Mouse (Mus musculus) neural tube, embryonic 14.5 days (tissue): ENCODE data around the gene Hoxc11. TPM values are rescaled to one million over a fixed set of nuclear protein-coding genes. Genes with fewer than 3 reads are reported as not detected.

Source experiments
- ATAC-seq: fragments of 200-750 bp; cut with Nextera tagmentation; 2 replicates; pipeline ENCODE4 v1.8.0; 2017; ENCODE audit warnings: low read depth, mild to moderate bottlenecking, moderate TSS enrichment, moderate library complexity
- H3K27ac ChIP-seq: fragments of 300-500 bp; sonication (generic); 2 replicates; pipeline ENCODE4 v1.5.1; 2014; ENCODE audit warnings: low read depth, mild to moderate bottlenecking, control low read depth, low read length, moderate library complexity, mixed read lengths
- H3K27me3 ChIP-seq: fragments of 300-500 bp; sonication (generic); 2 replicates; pipeline ENCODE4 v1.6.1; 2014; ENCODE audit warnings: low read length; ENCODE audit not compliant: control insufficient read depth, insufficient read depth
- H3K36me3 ChIP-seq: fragments of 300-500 bp; sonication (generic); 2 replicates; pipeline ENCODE4 v1.6.1; 2014; ENCODE audit warnings: low read length, mixed read lengths; ENCODE audit not compliant: control insufficient read depth, insufficient read depth
- H3K4me1 ChIP-seq: fragments of 300-500 bp; sonication (generic); 2 replicates; pipeline ENCODE4 v1.6.1; 2014; ENCODE audit warnings: low read length; ENCODE audit not compliant: control insufficient read depth, insufficient read depth
- H3K4me2 ChIP-seq: fragments of 300-500 bp; sonication (generic); 2 replicates; pipeline ENCODE4 v1.6.1; 2014; ENCODE audit warnings: mild to moderate bottlenecking, low read depth, low read length, control low read depth
- H3K4me3 ChIP-seq: fragments of 300-500 bp; sonication (generic); 2 replicates; pipeline ENCODE4 v1.5.1; 2014; ENCODE audit warnings: low read depth, low read length, control low read depth, mixed read lengths
- H3K9ac ChIP-seq: fragments of 300-500 bp; sonication (generic); replicated peaks from 2 replicates; pipeline ENCODE4 v1.6.1; 2014; ENCODE audit warnings: low read depth, mild to moderate bottlenecking, control low read depth, low read length, mixed read lengths
- H3K9me3 ChIP-seq: fragments of 300-500 bp; sonication (generic); 2 replicates; pipeline ENCODE4 v1.6.1; 2016; ENCODE audit warnings: low read length; ENCODE audit not compliant: control insufficient read depth
- WGBS: fragments of 180-500 bp; shearing (Covaris S2); extraction: QIAGEN DNeasy Blood & Tissue Kit; methylation state at CpG from one replicate; pipeline ENCODE4 v1.1.7; 2014; 5-methylcytosine and 5-hydroxymethylcytosine counted together
- polyA plus RNA-seq: library from polyadenylated mRNA; unstranded; fragments of >200 nt; fragmentation: Nextera tagmentation; extraction: Ambion mirVana; gene quantifications from 2 replicates; pipeline ENCODE4 v1.2.1, GENCODE M21; 2014

Gene Hoxc11
- polyA plus RNA-seq, 1 experiment from 2014 or later, result not detected

DNA sequence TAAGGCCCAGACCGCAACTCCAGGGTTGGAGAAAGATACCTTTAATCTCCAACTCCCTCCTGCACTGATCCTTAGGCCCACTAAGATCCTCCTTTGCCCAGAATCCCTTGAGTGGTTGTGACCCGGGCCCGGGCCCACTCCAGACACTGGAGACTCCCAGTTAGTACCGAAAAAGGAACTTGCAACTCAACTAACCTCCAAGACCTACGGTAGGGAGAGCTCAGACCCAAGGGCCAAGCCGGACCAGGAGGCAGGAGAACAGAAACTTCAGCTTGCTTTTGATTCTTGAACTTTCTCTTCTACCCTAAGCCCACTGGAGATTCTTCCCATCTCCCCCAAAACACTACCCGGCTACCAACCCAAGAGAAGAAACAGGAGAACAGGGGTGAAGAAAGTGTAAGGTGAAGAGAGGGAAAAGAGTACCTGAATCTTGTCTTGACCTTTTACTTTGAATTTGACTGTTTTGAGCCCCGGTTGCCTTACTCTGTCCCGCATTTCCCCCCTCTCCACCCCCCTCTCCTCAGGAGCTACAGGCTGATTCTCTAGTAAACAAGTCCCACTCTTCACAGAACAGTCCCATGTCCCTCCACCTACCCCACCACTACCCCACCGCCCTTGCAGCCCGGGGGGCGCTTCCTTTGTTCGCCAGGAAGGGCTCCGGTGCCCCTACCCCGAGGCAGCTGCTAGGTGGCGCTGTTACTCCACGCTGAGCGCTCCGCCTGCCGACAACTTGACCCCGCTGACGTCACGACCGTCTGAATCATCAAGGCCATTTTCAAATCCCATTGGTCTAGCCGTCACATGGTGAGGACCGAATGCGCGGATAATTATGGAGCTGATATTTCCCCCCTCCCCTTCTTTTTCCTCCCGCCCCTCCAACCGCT is 11.9 kb downstream of the Hoxc11 start:
- Histone ChIP-seq H3K4me1 (0 out of 2 replicates have a peak, but pooled peaks cover 6% of the 10 kb centered on the region), H3K27ac (peak overlapping the region; percentile 81), H3K9ac (peak overlapping the region; percentile 82), H3K36me3 (no peaks in the 10 kb centered on the region), H3K9me3 (no peaks in the 10 kb centered on the region), H3K4me2 (peak overlapping the region; percentile 94), H3K4me3 (peak overlapping the region; percentile 87), H3K27me3 (peaks cover 19% of the 10 kb centered on the region)
- ATAC-seq, result peak; percentile 85
- WGBS, result 4% methylated on average over 29 of the region's 30 CpGs

- Histone ChIP-seq H3K9me3 (no peaks in the 10 kb centered on the region), H3K4me1 (0 out of 2 replicates have a peak, but pooled peaks cover 6% of the 10 kb centered on the region), H3K4me2 (peak within 1 kb of the TSS; percentile 94), H3K36me3 (no peaks in the 10 kb centered on the region), H3K9ac (peak within 1 kb of the TSS; percentile 82), H3K27me3 (peaks cover 13% of the 10 kb centered on the region), H3K4me3 (peak within 1 kb of the TSS; percentile 87), H3K27ac (peak within 1 kb of the TSS; percentile 81)
- ATAC-seq, result peak; percentile 50
- 1% methylated on average over 27 of the region's 27 CpGs for WGBS
Measured at GRCm38 (mm10) chr15:102966776-102967311, 12.6 kb downstream of the Hoxc11 start, which contains the start of gene Hoxc10. Gene Hoxc10 (plus strand): TSS chr15:102966796.

GRCm38 (mm10) chr15:102967312-102967510 is 13.0 kb downstream of the Hoxc11 start, which contains the start of gene Hoxc5:
Gene Hoxc5 (plus strand): TSS chr15:102967443.
- Histone ChIP-seq H3K27me3 (peaks cover 13% of the 10 kb centered on the region), H3K27ac (peak within 1 kb of the TSS; percentile 81), H3K4me3 (peak within 1 kb of the TSS; percentile 87), H3K4me2 (peak within 1 kb of the TSS; percentile 94), H3K9ac (peak within 1 kb of the TSS; percentile 82), H3K36me3 (no peaks in the 10 kb centered on the region), H3K9me3 (no peaks in the 10 kb centered on the region), H3K4me1 (peaks cover 6% of the 10 kb centered on the region; the same call in 1 of the 2 replicates)
- no peak for ATAC-seq
- 3% methylated on average over 12 of the region's 12 CpGs for WGBS

DNA sequence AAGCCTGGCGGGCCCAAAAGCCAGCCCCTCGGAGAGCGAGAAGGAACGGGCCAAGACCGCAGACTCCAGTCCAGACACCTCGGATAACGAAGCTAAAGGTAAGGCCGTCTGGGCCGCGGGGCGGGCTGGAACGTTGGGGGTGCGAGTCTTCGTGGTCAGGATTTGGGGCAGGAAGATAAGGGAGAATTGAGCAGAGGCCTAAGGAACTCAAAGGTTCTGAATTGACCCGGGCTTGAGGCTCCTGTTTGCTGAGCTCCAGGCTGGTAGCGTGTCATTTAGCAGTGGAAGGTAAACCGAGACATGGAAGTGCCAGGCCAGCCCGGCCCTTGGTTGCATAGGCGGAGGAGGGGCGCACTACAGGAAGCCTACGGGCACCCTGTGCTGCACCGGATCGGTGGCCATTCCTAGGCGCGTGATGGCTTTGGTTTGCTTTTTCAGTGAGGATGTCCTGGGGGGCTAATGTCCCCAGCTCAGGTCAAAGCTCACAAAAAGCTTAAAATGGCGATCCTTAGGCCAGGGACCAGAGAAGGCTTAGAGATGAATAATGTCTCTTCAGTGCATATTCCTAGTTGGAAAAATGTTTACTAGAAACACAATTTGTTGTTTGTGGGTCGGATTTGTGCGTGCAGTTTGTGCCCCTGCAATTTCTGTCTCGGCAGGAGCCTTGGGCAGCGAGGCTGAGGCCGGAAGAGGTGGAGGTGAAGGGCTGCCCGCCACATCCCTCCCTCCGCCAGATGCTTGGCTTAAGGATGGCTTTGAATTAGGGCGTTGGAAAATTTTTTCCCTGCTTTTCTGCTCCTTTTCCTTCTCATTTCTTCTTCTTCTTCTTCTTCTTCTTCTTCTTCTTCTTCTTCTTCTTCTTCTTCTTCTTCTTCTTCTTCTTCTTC is 13.5 kb downstream of the Hoxc11 start:
- H3K9ac ChIP-seq, result peak overlapping the region; percentile 82
- H3K36me3 ChIP-seq, result no peaks in the 10 kb centered on the region
- H3K27me3 ChIP-seq, result peaks cover 13% of the 10 kb centered on the region
- 0 out of 2 replicates have a peak, but pooled peaks have one; percentile 13 for ATAC-seq
- no peaks in the 10 kb centered on the region for H3K9me3 ChIP-seq
- H3K4me1 ChIP-seq, result peaks cover 9% of the 10 kb centered on the region; the same call in 1 of the 2 replicates
- H3K27ac ChIP-seq, result peak overlapping the region; percentile 81
- H3K4me2 ChIP-seq, result peak overlapping the region; percentile 94
- WGBS, result 3% methylated on average over 34 of the region's 34 CpGs
- H3K4me3 ChIP-seq, result peak overlapping the region; percentile 87

- Histone ChIP-seq H3K36me3 (no peaks in the 10 kb centered on the region), H3K4me1 (peaks cover 9% of the 10 kb centered on the region; the same call in 1 of the 2 replicates), H3K9ac (peak overlapping the region; percentile 82), H3K4me2 (peak overlapping the region; percentile 94), H3K4me3 (peak overlapping the region; percentile 87), H3K27ac (peak overlapping the region; percentile 48; the same call in 1 of the 2 replicates), H3K9me3 (no peaks in the 10 kb centered on the region), H3K27me3 (peaks cover 9% of the 10 kb centered on the region)
- no peak for ATAC-seq
- 22% methylated on average over 1 of the region's 1 CpGs for WGBS
Measured at GRCm38 (mm10) chr15:102969296-102969695, 15.1 kb downstream of the Hoxc11 start.

- H3K4me2 ChIP-seq, result peak overlapping the region; percentile 94
- peak overlapping the region; percentile 99 for H3K27ac ChIP-seq
- no peaks in the 10 kb centered on the region for H3K36me3 ChIP-seq
- WGBS, result under 1% methylated on average over 12 of the region's 12 CpGs
- peak overlapping the region; percentile 87 for H3K4me3 ChIP-seq
- H3K4me1 ChIP-seq, result peaks cover 9% of the 10 kb centered on the region; the same call in 1 of the 2 replicates
- H3K27me3 ChIP-seq, result peaks cover 7% of the 10 kb centered on the region; the same call in 1 of the 2 replicates
- H3K9ac ChIP-seq, result peak overlapping the region; percentile 100
- no peak for ATAC-seq
- H3K9me3 ChIP-seq, result no peaks in the 10 kb centered on the region
Measured at GRCm38 (mm10) chr15:102970740-102971139, 16.5 kb downstream of the Hoxc11 start.

GRCm38 (mm10) chr15:102972254-102972653 is 18.0 kb downstream of the Hoxc11 start:
- Histone ChIP-seq H3K36me3 (no peaks in the 10 kb centered on the region), H3K27ac (peak overlapping the region; percentile 99), H3K27me3 (no peaks in the 10 kb centered on the region; the same call in 1 of the 2 replicates), H3K4me1 (peaks cover 9% of the 10 kb centered on the region; the same call in 1 of the 2 replicates), H3K9ac (peak overlapping the region; percentile 100), H3K4me2 (peak overlapping the region; percentile 94), H3K9me3 (no peaks in the 10 kb centered on the region), H3K4me3 (peak overlapping the region; percentile 87)
- no peak for ATAC-seq
- WGBS, result 2% methylated on average over 21 of the region's 21 CpGs

DNA sequence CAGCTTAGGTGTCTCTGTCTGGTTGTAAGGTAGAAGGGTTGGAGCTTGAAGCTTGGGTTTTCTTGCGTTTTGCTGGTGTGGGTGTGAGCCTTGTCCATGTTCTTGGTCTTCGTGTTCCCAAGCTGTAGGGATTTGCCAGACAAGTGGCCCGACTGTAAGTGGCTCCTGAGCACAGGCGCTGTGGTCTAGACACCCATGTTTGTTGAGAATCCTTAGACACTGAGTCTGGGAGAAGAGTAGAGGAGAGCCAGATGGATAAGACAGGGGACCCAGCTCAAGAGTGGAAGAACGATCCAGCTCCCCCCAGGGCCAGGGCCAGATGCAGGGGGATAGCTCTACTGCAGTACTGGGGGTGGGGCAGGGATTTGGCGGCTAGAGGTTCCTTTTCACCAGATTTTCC is 18.5 kb downstream of the Hoxc11 start:
- H3K4me1 ChIP-seq, result peaks cover 9% of the 10 kb centered on the region; the same call in 1 of the 2 replicates
- peak overlapping the region; percentile 87 for H3K4me3 ChIP-seq
- H3K27ac ChIP-seq, result peak overlapping the region; percentile 99
- 0% methylated on average over 6 of the region's 6 CpGs for WGBS
- H3K9ac ChIP-seq, result peak overlapping the region; percentile 100
- H3K4me2 ChIP-seq, result peak overlapping the region; percentile 94
- H3K27me3 ChIP-seq, result no peaks in the 10 kb centered on the region; the same call in 1 of the 2 replicates
- H3K36me3 ChIP-seq, result no peaks in the 10 kb centered on the region
- ATAC-seq, result no peak
- no peaks in the 10 kb centered on the region for H3K9me3 ChIP-seq
